Mouse (Mus musculus) cerebellum, adult 2 months (tissue): Measurements from ENCODE around the gene Rfc5. TPM values are rescaled to one million over a fixed set of nuclear protein-coding genes. Genes with fewer than 3 reads are reported as not detected.

Experiments used
- DNase-seq, 2 experiments: peaks; one replicate each; pipeline ENCODE4 v3.0.0; 2021
- H3K27ac ChIP-seq: fragments of 200-500 bp; 2 replicates; pipeline ENCODE4 v1.5.1; 2012; ENCODE audit warnings: low read length, control low read depth, inconsistent platforms; ENCODE audit not compliant: insufficient read depth
- H3K27me3 ChIP-seq: fragments of 200-500 bp; 2 replicates; pipeline ENCODE4 v1.6.1; 2012; ENCODE audit warnings: inconsistent platforms, mild to moderate bottlenecking, low read length, moderate library complexity; ENCODE audit not compliant: control insufficient read depth, insufficient read depth
- H3K4me1 ChIP-seq: fragments of 200-500 bp; 2 replicates; pipeline ENCODE4 v1.6.1; 2011; ENCODE audit warnings: low read length; ENCODE audit not compliant: control insufficient read depth, insufficient read depth
- H3K4me3 ChIP-seq: fragments of 200-500 bp; replicated peaks from 2 replicates; pipeline ENCODE3; 2011; ENCODE audit warnings: mild to moderate bottlenecking, low read depth, low read length, control low read depth; ENCODE audit not compliant: insufficient read depth
- CTCF ChIP-seq: fragments of 200-500 bp; IDR thresholded peaks from 2 replicates; pipeline ENCODE4 v1.5.1; 2011; ENCODE audit warnings: low read depth, mild to moderate bottlenecking, control low read depth, low read length, moderate library complexity, borderline replicate concordance; ENCODE audit not compliant: insufficient read depth
- POLR2A ChIP-seq: fragments of 200-500 bp; IDR thresholded peaks from 2 replicates; pipeline ENCODE4 v1.6.1; 2011; ENCODE audit warnings: low read length, control low read depth, borderline replicate concordance; ENCODE audit not compliant: insufficient read depth
- WGBS: fragments of 180-500 bp; shearing (Covaris S2); methylation state at CpG from one replicate; pipeline ENCODE4 v1.1.7; 2018; 5-methylcytosine and 5-hydroxymethylcytosine counted together
- polyA plus RNA-seq: library from polyadenylated mRNA; depleted of rRNA; stranded (reverse); fragments of >200 nt; gene quantifications from 2 replicates; pipeline ENCODE4 v1.2.3, GENCODE M21; 2012

Rfc5 gene
- polyA plus RNA-seq, 1 experiment = 9.9 TPM

DNA sequence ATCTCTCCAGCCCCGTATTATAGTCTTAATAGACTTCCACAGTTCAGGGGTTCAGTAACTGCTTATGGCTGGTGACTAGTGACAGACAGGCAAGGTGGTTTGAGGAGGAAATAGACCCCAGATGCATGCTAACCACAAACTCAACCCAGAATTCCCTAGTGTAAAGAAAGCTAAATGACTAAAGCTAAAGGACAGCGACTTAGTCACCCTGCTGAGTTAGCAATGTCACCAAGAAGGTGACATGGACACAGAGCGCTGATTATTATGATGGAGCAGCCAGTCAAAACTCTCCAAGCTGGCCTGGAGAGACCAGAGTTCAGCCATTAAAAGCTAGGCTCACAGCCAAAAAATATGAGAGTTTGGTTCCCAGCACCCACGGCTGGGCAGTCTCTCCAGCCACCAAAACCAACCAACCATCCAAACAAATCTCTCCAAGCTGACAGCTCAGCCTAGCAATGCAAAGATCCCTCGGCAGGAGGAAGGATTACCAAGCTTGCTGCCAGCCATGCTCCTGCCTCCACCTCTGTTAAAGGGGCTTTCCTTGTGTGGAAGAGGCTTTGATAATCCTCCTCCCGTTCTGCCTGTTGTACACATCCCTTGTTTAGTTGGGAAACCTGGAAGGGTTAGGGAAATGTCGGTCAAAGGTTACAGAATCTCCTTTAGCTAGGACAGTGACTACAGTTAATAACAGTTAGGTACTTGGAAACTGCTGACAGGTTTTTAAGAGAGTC, 29.2 kb downstream of the Rfc5 start:
- Histone ChIP-seq H3K4me1 (peaks cover 36% of the 10 kb centered on the region), H3K27ac (0 out of 2 replicates have a peak overlapping the region, but pooled peaks have one; percentile 12), H3K27me3 (0 out of 2 replicates have a peak, but pooled peaks cover 1% of the 10 kb centered on the region), H3K4me3 (no peak overlapping the region)
- DNase-seq = no peak
- no peak for TF ChIP-seq POLR2A
- TF ChIP-seq CTCF = no peak
- 49% methylated on average over 7 of the region's 7 CpGs for WGBS

- WGBS = 54% methylated on average over 11 of the region's 11 CpGs
- peak overlapping the region; percentile 42 for H3K4me3 ChIP-seq
- TF ChIP-seq POLR2A = no peak
- peak; percentile 63; the same call in 1 of the 2 replicates for TF ChIP-seq CTCF
- no peak overlapping the region for H3K27ac ChIP-seq
- H3K4me1 ChIP-seq = peaks cover 29% of the 10 kb centered on the region
- 0 out of 2 replicates have a peak, but pooled peaks cover 1% of the 10 kb centered on the region for H3K27me3 ChIP-seq
- peak; percentile 55 to 61 for DNase-seq
Observed at GRCm38 (mm10) chr5:117358725-117359124, 30.1 kb downstream of the Rfc5 start.

- H3K4me1 ChIP-seq = peaks cover 24% of the 10 kb centered on the region
- 5% methylated on average over 6 of the region's 6 CpGs for WGBS
- DNase-seq = no peak
- H3K27ac ChIP-seq = peak overlapping the region; percentile 93; the same call in 1 of the 2 replicates
- TF ChIP-seq CTCF = no peak
- no peak for TF ChIP-seq POLR2A
- peak overlapping the region; percentile 99 for H3K4me3 ChIP-seq
- 0 out of 2 replicates have a peak, but pooled peaks cover 1% of the 10 kb centered on the region for H3K27me3 ChIP-seq
Observed at GRCm38 (mm10) chr5:117358248-117358630, 30.6 kb downstream of the Rfc5 start.

DNA sequence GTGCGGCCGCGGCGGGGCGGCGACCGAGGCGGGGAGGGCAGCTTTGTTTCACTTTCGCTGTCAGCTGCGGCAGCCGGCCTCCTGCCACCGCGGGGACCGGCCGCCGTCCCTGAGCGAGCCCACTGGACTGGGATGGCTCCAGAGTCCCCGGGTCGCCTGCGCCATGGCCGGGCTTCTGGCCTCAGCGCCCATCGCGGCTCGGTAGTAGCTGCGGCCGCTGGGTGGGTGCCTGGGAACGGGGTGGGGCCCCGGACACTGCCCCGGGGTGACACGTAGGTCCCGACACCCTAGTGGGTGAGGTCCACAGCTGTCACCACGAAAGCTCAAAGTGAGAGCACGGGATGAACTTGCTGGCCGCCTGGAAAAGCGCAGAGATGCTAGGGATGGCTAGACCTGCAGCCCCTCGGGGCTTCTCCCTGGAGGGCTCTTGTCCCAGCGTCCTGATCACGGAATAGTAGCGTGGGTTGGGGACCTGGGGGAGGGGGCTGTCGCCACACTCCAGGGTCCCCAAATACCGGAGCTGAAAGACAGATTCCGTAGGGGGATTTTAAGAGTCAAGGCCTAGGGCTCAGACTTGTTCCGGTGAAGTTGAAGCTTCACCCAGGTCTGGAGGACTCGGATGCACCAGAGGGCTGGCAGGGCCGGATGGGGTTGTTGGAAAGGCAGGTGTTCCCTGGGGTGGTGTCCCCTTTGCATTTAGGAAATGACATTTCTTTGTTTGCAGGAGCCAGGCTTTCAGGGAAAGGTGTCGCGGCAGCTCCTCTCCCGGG, 31.2 kb downstream of the Rfc5 start:
- Histone ChIP-seq H3K4me3 (peak overlapping the region; percentile 99), H3K27ac (peak overlapping the region; percentile 93), H3K27me3 (0 out of 2 replicates have a peak, but pooled peaks cover 1% of the 10 kb centered on the region), H3K4me1 (peaks cover 20% of the 10 kb centered on the region)
- peak; percentile 49 to 68 for DNase-seq
- TF ChIP-seq CTCF = no peak
- under 1% methylated on average over 48 of the region's 49 CpGs for WGBS

- Histone ChIP-seq H3K4me3 (peak within 1 kb of the TSS; percentile 99), H3K27me3 (0 out of 2 replicates have a peak, but pooled peaks cover 1% of the 10 kb centered on the region), H3K4me1 (peaks cover 20% of the 10 kb centered on the region), H3K27ac (peak within 1 kb of the TSS; percentile 93)
- 2% methylated on average over 18 of the region's 54 CpGs for WGBS
- TF ChIP-seq CTCF (no peak), POLR2A (0 out of 2 replicates have a peak, but pooled peaks have one; percentile 13)
- peak; percentile 83 to 87 for DNase-seq
Observed at GRCm38 (mm10) chr5:117357129-117357477, 31.7 kb downstream of the Rfc5 start, which contains the start of gene Wsb2. Wsb2 (plus strand) TSS chr5:117357304.

- peak; percentile 55 to 60 for DNase-seq
- 2% methylated on average over 23 of the region's 24 CpGs for WGBS
Observed at GRCm38 (mm10) chr5:117356365-117357128, 32.3 kb downstream of the Rfc5 start.

More at GRCm38 (mm10) chr5:117356365-117357128, 32.3 kb downstream of the Rfc5 start:
- TF ChIP-seq POLR2A = 0 out of 2 replicates have a peak, but pooled peaks have one; percentile 0
- TF ChIP-seq CTCF = no peak
- H3K27me3 ChIP-seq = 0 out of 2 replicates have a peak, but pooled peaks cover 1% of the 10 kb centered on the region
- peaks cover 19% of the 10 kb centered on the region for H3K4me1 ChIP-seq
- peak overlapping the region; percentile 37 for H3K27ac ChIP-seq
- H3K4me3 ChIP-seq = peak overlapping the region; percentile 84
